Mouse (Mus musculus): Measurements from ENCODE around the gene Adgrg3.

DNA sequence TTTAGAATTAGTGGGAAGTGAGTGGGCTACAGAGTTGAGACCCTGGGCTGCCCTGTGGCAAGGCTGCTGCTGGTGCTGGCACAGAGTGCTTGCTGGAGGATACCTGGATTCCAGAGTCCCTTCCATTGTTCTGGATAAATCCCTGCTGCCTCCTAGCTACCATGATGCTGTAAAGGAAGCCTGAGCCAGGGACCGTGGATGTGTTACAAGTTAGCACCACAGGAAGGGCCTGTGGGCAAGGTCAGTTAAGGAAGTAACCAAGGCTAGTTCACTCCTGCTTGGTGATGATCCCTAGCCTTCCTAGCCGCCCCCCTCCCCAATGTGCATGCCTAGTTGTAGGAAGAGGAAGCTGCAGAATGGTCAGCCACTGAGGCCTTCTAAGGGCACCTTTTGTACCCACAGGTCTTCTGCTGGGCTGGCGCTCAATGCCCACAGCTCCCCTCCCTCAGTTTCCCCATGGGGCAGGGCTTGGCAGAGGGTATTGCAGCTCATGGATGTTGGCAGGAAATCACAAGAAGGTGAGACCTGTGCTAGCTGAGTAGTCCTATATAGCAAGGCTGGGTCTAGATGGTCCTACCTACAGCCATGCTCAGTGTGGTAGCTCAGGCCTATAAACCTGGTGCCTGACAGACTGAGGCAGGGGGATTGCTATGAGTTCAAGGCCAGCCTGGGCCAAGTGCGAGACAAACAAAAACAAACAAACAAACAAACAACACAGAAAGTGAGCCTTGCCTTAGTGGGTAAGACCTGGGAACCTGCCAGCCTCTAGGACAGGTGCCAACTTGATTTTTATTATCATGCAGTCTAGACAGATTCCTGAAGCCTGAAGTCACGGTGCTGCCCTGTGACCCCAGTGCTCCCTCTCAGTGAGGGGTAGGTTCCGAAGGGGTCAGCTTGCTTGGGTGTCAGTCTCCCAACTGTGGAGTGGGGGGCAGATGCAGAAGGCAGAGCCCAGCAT is 20.3 kb upstream of the Adgrg3 start:
- TF ChIP-seq CTCF (conservative IDR thresholded peaks at IDR 0.05; ENCODE audit: insufficient read depth, insufficient read length, low read depth, low read length) = no peak
- TF ChIP-seq POLR2A (IDR thresholded peaks at IDR 0.05; ENCODE audit: low read depth, low read length) = no peak

All from kidney, adult 2 months (tissue).